Mouse (Mus musculus) WW6 (cell line): ENCODE results near the gene Pex14.

Experiments used
- DNase-seq: peaks from one replicate; pipeline ENCODE4 v3.0.0-alpha.2; 2013; ENCODE audit warnings: low read depth, low spot score

Gene Pex14

GRCm38 (mm10) chr4:149057470-149057869 lies 42.2 kb downstream of the Pex14 start:
- DNase-seq: no peak

GRCm38 (mm10) chr4:149056957-149057356 lies 42.7 kb downstream of the Pex14 start:
- DNase-seq: no peak

DNA sequence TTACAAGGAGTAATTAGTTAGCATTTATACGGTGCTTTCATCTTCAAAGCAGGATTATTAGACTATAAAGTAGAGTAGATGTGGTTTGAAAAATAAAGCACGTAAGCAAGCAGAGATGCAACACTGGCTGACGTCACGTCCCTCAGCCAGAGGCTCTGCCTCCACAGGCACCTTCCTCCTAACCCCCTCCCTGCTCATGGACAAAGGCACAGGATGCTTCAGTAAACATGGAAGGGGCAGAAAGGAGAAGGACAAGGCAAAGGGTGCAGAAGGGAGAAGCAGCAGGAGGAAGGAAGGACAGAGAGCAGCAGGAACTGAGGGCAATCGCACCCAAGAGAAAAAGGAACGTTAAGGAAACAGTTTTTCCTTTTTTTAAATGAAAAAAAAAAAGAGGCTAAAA lies 43.8 kb downstream of the Pex14 start:
- no peak for DNase-seq

GRCm38 (mm10) chr4:149049351-149050159 lies 50.1 kb downstream of the Pex14 start:
- DNase-seq: no peak

DNA sequence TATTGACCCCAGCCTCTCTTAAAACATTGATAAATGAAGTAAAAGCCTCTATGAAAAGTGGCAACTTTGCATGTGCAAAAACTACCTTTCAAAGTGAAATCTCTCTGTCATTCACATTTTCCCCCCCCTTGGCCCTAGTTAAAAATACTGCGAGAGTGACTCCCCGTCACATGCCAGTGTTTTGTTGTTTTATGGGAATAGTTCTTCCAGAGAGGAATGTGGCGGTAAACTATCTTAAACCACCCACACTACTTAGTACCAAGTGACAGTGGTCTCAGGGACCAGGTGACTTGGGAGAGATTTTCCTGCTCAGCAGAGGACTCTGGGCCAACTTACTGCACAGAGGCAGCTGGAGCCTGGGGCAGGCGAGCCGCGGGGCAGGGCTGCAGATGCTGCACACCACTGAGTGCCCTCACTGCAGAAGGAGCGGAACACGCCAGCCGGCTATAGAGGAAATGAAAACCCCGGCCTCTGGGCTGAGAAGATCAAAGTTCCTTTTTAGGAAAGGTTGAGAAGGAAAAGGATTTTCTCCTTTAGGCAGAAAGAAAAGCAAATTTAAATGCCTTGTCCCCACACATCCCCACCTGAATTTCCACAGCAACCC lies 50.9 kb downstream of the Pex14 start:
- no peak for DNase-seq

- DNase-seq: no peak
Observed at GRCm38 (mm10) chr4:149047360-149047759, 52.3 kb downstream of the Pex14 start.

DNA sequence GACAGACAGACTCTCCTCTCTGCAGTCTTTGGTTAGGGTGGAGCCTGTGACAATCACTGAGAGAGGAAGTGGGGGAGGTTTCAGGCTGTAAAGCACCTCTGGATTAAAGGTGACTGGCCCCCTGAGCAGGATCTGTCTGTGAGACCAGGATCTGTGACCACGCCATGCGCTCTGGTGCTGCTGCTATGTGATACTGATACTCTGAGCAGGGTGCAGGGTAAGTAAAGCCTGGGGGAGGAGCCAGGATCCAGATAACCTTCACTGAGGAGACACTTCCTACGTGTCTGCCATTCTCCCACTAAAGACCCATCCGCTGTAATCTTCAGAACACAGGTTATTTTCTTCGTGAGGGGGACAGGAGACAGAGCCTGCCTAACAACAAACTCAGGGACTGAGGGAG lies 53.8 kb downstream of the Pex14 start:
- DNase-seq: no peak

DNA sequence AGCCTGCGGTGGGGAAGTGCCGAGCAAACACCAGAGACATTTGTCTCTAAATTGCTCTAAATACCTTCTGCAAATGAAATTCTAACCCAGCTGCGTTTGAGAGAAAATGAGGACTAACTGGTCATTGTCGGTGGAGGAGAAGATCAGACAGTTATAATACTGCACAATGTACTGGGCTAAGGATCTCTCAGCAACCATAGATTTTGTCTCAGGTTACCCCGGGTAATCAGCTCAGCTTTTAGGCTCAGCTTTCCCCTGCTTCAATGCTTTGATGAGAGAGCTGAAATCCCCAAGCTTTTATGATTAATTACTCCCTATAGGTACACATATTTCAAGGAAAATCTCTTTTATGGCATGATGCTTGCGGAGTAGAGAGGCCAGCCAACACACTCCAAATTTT lies 59.4 kb downstream of the Pex14 start:
- no peak for DNase-seq

GRCm38 (mm10) chr4:149037706-149038105 lies 62.0 kb downstream of the Pex14 start:
- DNase-seq: no peak

DNA sequence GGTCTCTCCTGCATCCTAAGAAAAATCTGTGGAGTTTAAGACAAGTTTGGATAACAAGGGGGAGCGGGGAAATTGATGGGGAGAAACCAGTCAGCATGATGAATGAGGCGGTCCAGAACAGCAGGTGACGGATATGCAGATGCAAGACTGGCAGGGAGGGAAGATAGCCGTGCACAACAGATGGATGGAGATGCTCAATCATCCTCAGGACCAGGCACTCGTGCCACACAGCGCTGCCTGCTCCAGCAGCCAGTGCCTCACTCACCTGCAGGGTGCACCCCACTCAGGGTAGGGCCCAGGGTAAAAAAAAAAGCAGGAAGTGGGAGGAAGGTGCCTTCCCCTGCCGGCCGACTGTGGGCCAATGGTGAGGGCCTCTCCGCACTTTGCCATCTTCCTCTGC lies 63.1 kb downstream of the Pex14 start:
- no peak for DNase-seq

DNA sequence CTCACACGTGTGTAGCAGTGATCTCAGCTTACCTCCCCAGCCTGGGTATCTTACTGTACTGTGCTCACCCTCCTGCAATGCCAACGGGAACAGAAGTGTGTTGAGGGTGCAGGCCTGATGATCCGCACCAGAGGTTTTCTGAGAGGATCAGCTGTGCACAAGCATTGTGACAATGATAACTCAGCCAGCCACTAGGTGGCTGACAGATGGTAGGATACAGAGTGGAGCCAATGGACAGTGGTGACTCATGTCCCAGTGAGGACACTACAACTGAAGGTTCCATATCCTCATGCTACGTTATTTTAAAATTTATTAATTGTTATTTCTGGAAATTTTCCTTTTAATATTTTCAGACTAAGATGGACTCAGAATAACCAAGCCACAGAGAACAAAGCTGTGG lies 68.2 kb downstream of the Pex14 start:
- DNase-seq: no peak

DNA sequence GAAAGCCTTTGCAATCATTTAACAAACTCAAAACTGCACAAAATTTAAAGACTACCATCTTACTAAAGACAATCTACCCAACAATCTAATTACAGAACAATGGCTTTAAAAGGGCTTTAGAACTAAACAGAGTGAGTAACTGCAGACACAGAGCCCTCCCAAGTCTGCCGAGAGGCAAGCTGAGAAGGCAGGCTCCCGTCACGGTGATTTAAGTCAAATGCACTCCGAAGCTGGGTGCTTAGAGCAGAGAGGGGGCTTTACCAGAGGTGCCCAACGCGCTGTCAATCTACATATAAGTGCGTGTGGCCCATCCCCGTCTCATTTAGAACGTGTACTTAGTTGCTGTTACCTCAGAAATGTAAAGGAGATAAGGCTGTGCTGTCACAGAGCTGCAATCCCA lies 72.1 kb downstream of the Pex14 start:
- no peak for DNase-seq

GRCm38 (mm10) chr4:149025242-149025641 lies 74.4 kb downstream of the Pex14 start:
- DNase-seq: no peak

DNA sequence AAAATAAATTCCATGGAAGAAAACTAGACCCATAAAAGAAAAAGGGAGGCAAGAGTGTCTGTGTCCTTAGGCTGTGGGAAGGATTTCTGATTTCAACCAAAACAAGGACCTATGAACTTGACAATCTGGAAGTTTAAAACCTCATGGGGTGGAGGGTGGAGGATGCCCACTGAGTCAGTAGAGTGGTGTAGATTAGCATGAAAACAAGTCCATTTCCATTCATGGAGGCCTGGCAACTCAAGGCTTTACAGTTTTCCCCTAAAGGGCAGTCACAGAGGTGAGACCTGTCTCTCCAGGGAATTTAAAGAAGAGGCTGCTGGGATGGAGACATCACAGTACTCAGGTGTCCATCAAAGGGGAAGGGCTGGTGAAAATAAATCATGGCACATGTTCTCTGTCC lies 78.7 kb downstream of the Pex14 start:
- DNase-seq: no peak

- DNase-seq: no peak
Observed at GRCm38 (mm10) chr4:149019456-149019855, 80.2 kb downstream of the Pex14 start.

DNA sequence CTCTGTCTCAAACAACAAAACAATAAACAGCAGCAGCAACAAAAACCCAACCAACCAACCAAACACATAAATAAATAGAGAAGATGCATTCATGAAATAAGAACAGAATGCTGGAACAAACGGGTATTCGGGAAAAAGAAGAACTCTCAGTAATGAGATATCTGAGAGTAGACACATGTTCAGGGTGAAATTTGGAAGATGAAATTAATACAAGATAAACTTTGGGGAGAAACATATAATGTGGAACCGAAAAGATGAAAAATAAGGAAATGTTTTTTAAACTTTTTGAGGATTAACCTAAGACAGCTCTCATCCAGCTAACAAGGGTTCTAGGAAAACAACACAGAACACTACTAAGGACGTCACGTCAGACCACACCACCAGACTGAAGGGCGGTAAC lies 92.9 kb downstream of the Pex14 start:
- no peak for DNase-seq

DNA sequence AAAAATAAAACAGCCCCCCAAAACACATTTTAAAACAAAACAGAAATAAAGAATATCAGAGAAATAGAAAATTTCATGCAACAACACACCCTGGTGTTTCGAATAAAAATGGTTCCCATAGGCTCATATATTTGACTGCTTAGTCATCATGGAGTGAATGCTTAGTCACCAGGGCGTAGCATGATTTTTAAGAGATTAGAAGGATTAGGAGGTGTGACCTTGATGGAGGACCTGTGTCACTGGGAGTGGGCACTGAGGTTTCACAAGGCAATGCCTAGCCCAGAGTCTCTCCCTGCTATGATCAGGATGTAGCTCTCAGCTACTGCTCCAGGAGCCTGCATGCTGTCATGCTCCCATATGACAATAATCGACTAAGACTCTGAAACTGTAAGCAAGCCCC lies 93.6 kb downstream of the Pex14 start:
- DNase-seq: no peak

- DNase-seq: no peak
Observed at GRCm38 (mm10) chr4:149002441-149003093, 97.1 kb downstream of the Pex14 start.

DNA sequence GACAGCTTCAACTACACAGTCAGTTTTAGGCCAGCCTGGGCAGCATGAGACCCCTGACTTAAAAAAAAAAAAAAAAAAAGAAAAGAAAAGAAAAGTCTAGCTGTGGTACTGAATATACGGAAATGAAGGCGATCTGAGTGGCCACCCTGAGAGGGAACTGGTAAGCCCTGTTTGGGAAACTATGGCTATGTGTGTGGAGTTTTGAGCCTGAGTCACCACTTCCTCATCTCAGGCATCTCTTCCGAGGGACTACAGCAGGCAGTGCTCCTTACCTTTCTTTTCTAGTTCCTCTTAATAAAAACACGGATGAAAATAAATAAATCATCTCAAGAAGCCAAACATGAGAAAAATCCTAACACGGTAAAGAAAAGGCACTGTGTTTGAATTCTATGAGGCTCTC lies 98.2 kb downstream of the Pex14 start:
- DNase-seq: no peak

DNA sequence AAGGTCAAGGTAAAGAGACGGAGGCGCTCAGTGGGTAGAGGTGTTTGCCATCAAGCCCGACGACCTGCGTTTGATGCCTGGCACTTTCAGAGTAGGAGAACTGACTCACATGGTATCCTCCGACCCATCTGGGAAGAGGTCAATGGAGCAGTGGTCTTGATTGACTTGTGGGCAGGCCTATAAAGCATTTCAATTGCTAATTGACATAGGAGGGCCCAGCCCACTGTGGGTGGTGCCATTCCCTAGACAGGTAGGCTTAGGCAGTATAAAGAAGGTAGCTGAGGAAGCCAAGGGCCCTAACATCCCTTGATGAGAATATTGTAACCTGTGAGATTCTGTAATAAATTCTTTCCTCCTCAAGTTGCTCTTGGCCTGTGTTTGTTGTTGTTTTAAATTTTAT lies 98.9 kb downstream of the Pex14 start:
- DNase-seq: no peak

DNA sequence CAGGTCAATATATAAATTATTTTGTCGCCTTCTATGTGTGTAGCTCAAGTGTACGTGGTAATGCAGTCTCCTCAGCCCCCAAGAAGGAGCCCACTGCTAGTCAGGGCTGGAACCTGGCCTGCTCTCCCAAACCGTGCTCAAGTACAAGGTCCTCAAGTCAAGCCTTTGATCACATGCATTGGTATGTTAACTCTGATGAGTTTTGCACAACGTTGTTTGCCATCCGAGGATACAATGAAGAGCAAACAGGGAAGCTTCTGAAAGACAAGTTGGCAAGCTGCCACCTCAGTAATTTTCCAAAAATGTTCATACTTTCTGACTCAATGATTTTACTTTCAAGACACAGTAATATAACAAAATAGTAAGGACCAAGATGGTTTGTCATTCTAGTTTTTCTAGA lies 105.7 kb downstream of the Pex14 start:
- no peak for DNase-seq

- no peak for DNase-seq
Observed at GRCm38 (mm10) chr4:148990038-148990437, 109.6 kb downstream of the Pex14 start.
